Mouse (Mus musculus) liver, embryonic 16.5 days (tissue): ENCODE data around the gene Secisbp2. TPM values are rescaled to one million over a fixed set of nuclear protein-coding genes. Genes with fewer than 3 reads are reported as not detected.

Source experiments
- ATAC-seq: fragments of 200-750 bp; cut with Nextera tagmentation; 2 replicates; pipeline ENCODE4 v1.8.0; 2017; ENCODE audit warnings: low read depth, mild to moderate bottlenecking, moderate number of reproducible peaks, moderate library complexity
- H3K27ac ChIP-seq: fragments of 300-500 bp; sonication (generic); 2 replicates; pipeline ENCODE4 v1.5.1; 2014; ENCODE audit warnings: mild to moderate bottlenecking, low read length
- H3K27me3 ChIP-seq: fragments of 300-500 bp; sonication (generic); 2 replicates; pipeline ENCODE4 v1.6.1; 2014; ENCODE audit warnings: low read depth, low read length, mixed read lengths; ENCODE audit not compliant: control insufficient read depth, insufficient read depth
- H3K36me3 ChIP-seq: fragments of 300-500 bp; sonication (generic); 2 replicates; pipeline ENCODE4 v1.6.1; 2014; ENCODE audit warnings: mild to moderate bottlenecking; ENCODE audit not compliant: control insufficient read depth, insufficient read depth
- H3K4me1 ChIP-seq: fragments of 300-500 bp; sonication (generic); 2 replicates; pipeline ENCODE4 v1.6.1; 2014; ENCODE audit warnings: low read depth, low read length, mixed read lengths; ENCODE audit not compliant: control insufficient read depth
- H3K4me2 ChIP-seq: fragments of 300-500 bp; sonication (generic); 2 replicates; pipeline ENCODE4 v1.6.1; 2014; ENCODE audit warnings: low read depth, low read length, mixed read lengths
- H3K4me3 ChIP-seq: fragments of 300-500 bp; sonication (generic); 2 replicates; pipeline ENCODE4 v1.5.1; 2014; ENCODE audit warnings: low read depth, mild to moderate bottlenecking, low read length
- H3K9ac ChIP-seq: fragments of 300-500 bp; sonication (generic); 2 replicates; pipeline ENCODE4 v1.6.1; 2014; ENCODE audit warnings: low read depth, low read length
- H3K9me3 ChIP-seq: fragments of 300-500 bp; sonication (generic); replicated peaks from 2 replicates; pipeline ENCODE4 v1.6.1; 2016; ENCODE audit warnings: low read length; ENCODE audit not compliant: control insufficient read depth
- WGBS: fragments of 180-500 bp; shearing (Covaris S2); extraction: QIAGEN DNeasy Blood & Tissue Kit; methylation state at CpG from one replicate; pipeline ENCODE4 v1.1.7; 2014; ENCODE audit not compliant: insufficient replicate concordance; 5-methylcytosine and 5-hydroxymethylcytosine counted together
- polyA plus RNA-seq: library from polyadenylated mRNA; unstranded; fragments of >200 nt; fragmentation: Nextera tagmentation; extraction: Ambion mirVana; gene quantifications from 2 replicates; pipeline ENCODE4 v1.2.1, GENCODE M21; 2015

Gene Secisbp2
- polyA plus RNA-seq, 1 experiment from 2014 or later = 13.6 TPM

- peaks cover 20% of the 10 kb centered on the region for H3K4me1 ChIP-seq
- H3K36me3 ChIP-seq = peaks cover 55% of the 10 kb centered on the region
- no peak overlapping the region for H3K4me3 ChIP-seq
- 64% methylated on average over 4 of the region's 4 CpGs for WGBS
- no peak for ATAC-seq
- no peaks in the 10 kb centered on the region for H3K27me3 ChIP-seq
- no peak overlapping the region for H3K4me2 ChIP-seq
- no peaks in the 10 kb centered on the region for H3K9me3 ChIP-seq
- no peak overlapping the region for H3K27ac ChIP-seq
- no peak overlapping the region for H3K9ac ChIP-seq
Observed at GRCm38 (mm10) chr13:51676641-51677040, 25.1 kb downstream of the Secisbp2 start.

- Histone ChIP-seq H3K4me2 (no peak overlapping the region), H3K9me3 (no peaks in the 10 kb centered on the region), H3K9ac (no peak overlapping the region), H3K36me3 (peaks cover 56% of the 10 kb centered on the region), H3K4me1 (peaks cover 20% of the 10 kb centered on the region), H3K27me3 (no peaks in the 10 kb centered on the region), H3K27ac (no peak overlapping the region), H3K4me3 (no peak overlapping the region)
- ATAC-seq = no peak
- 71% methylated on average over 12 of the region's 12 CpGs for WGBS
Observed at GRCm38 (mm10) chr13:51677041-51677440, 25.5 kb downstream of the Secisbp2 start.

GRCm38 (mm10) chr13:51677630-51678185 lies 26.2 kb downstream of the Secisbp2 start:
- no peaks in the 10 kb centered on the region for H3K27me3 ChIP-seq
- WGBS = 39% methylated on average over 7 of the region's 7 CpGs
- no peak overlapping the region for H3K4me2 ChIP-seq
- H3K27ac ChIP-seq = no peak overlapping the region
- no peak overlapping the region for H3K4me3 ChIP-seq
- H3K36me3 ChIP-seq = peaks cover 62% of the 10 kb centered on the region
- peak; percentile 85 for ATAC-seq
- H3K9ac ChIP-seq = no peak overlapping the region
- peaks cover 20% of the 10 kb centered on the region for H3K4me1 ChIP-seq
- H3K9me3 ChIP-seq = no peaks in the 10 kb centered on the region

- H3K9ac ChIP-seq = no peak overlapping the region
- H3K4me1 ChIP-seq = peaks cover 20% of the 10 kb centered on the region
- H3K27ac ChIP-seq = no peak overlapping the region
- no peak for ATAC-seq
- peaks cover 65% of the 10 kb centered on the region for H3K36me3 ChIP-seq
- H3K27me3 ChIP-seq = no peaks in the 10 kb centered on the region
- H3K4me3 ChIP-seq = no peak overlapping the region
- no peak overlapping the region for H3K4me2 ChIP-seq
- 80% methylated on average over 6 of the region's 6 CpGs for WGBS
- H3K9me3 ChIP-seq = no peaks in the 10 kb centered on the region
Observed at GRCm38 (mm10) chr13:51678687-51679086, 27.2 kb downstream of the Secisbp2 start.

- 43% methylated on average over 4 of the region's 4 CpGs for WGBS
- Histone ChIP-seq H3K9me3 (no peaks in the 10 kb centered on the region), H3K4me1 (peaks cover 20% of the 10 kb centered on the region), H3K4me2 (no peak overlapping the region), H3K27ac (no peak overlapping the region), H3K4me3 (no peak overlapping the region), H3K36me3 (peaks cover 59% of the 10 kb centered on the region), H3K27me3 (no peaks in the 10 kb centered on the region), H3K9ac (no peak overlapping the region)
- no peak for ATAC-seq
Observed at GRCm38 (mm10) chr13:51679332-51679731, 27.8 kb downstream of the Secisbp2 start.

GRCm38 (mm10) chr13:51681076-51681475 lies 29.6 kb downstream of the Secisbp2 start:
- no peak overlapping the region for H3K4me2 ChIP-seq
- no peaks in the 10 kb centered on the region for H3K9me3 ChIP-seq
- H3K27ac ChIP-seq = no peak overlapping the region
- H3K36me3 ChIP-seq = peaks cover 62% of the 10 kb centered on the region
- H3K4me3 ChIP-seq = no peak overlapping the region
- no peak for ATAC-seq
- H3K4me1 ChIP-seq = peaks cover 29% of the 10 kb centered on the region
- H3K9ac ChIP-seq = no peak overlapping the region
- no peaks in the 10 kb centered on the region for H3K27me3 ChIP-seq
- WGBS = 82% methylated on average over 5 of the region's 5 CpGs

- Histone ChIP-seq H3K4me2 (no peak overlapping the region), H3K9ac (no peak overlapping the region), H3K4me1 (peaks cover 29% of the 10 kb centered on the region), H3K36me3 (peaks cover 62% of the 10 kb centered on the region), H3K27ac (no peak overlapping the region), H3K27me3 (no peaks in the 10 kb centered on the region), H3K4me3 (no peak overlapping the region), H3K9me3 (no peaks in the 10 kb centered on the region)
- 86% methylated on average over 8 of the region's 8 CpGs for WGBS
- no peak for ATAC-seq
Observed at GRCm38 (mm10) chr13:51681634-51682033, 30.1 kb downstream of the Secisbp2 start.

GRCm38 (mm10) chr13:51685290-51685966 lies 33.9 kb downstream of the Secisbp2 start:
- WGBS = 29% methylated on average over 7 of the region's 7 CpGs
- no peak for ATAC-seq
- no peak overlapping the region for H3K4me3 ChIP-seq
- H3K27me3 ChIP-seq = no peaks in the 10 kb centered on the region
- no peaks in the 10 kb centered on the region for H3K9me3 ChIP-seq
- H3K36me3 ChIP-seq = peaks cover 43% of the 10 kb centered on the region
- no peak overlapping the region for H3K4me2 ChIP-seq
- no peak overlapping the region for H3K9ac ChIP-seq
- H3K4me1 ChIP-seq = peaks cover 10% of the 10 kb centered on the region
- no peak overlapping the region for H3K27ac ChIP-seq

- Histone ChIP-seq H3K4me1 (peaks cover 10% of the 10 kb centered on the region), H3K4me3 (no peak overlapping the region), H3K27ac (no peak overlapping the region), H3K9ac (no peak overlapping the region), H3K9me3 (no peaks in the 10 kb centered on the region), H3K27me3 (no peaks in the 10 kb centered on the region), H3K36me3 (peaks cover 33% of the 10 kb centered on the region), H3K4me2 (no peak overlapping the region)
- WGBS = 76% methylated on average over 5 of the region's 5 CpGs
- no peak for ATAC-seq
Observed at GRCm38 (mm10) chr13:51686966-51687365, 35.5 kb downstream of the Secisbp2 start.
